9 mouse cellular contexts compared by ENCODE assay signal in genomic region chr2:7395935-7396334, GRCm38 (mm10).
A peak's percentile ranks its signal among the peaks of the same experiment; 100 is the strongest.
DNase-seq lines count a peak whose midpoint lies in the region; TF ChIP-seq lines count a peak whose summit lies in the region.
"Had no signal": no experiment of that assay in that cellular context is flagged by ENCODE, and none has a peak within 500 bp of the region (broad histone marks: within the 10 kb centered on the region; RNA-seq: fewer than 3 reads in every experiment).

No protein-coding gene starts in this region.

- TF ChIP-seq CTCF in left cerebral cortex, adult 2 months (IDR thresholded peaks at IDR 0.05), result no peak

- intact Hi-C loops in left cerebral cortex, adult 2 months (cut with DNase I), result loop anchor here (5.0 to 10.0 kb wide), 8 partner anchors 151 to 1239 kb away; no protein-coding TSS in a partner anchor

- peak overlapping the region; percentile 95 for H3K27ac ChIP-seq in left cerebral cortex, adult 2 months

- peak overlapping the region; percentile 53 for H3K4me3 ChIP-seq in left cerebral cortex, adult 2 months

- DNase-seq in cerebellum, adult 18-20 months, result peak; percentile 2 to 8
- DNase-seq in cerebellum, postnatal 4 days (ENCODE audit: low spot score in 2 of 2), result no peak
- peak; percentile 37 to 42 for DNase-seq in layer of hippocampus, postnatal 25 days (ENCODE audit: extremely low spot score in 1 of 2, low spot score in 1 of 2)
- no peak for DNase-seq in layer of hippocampus, adult 18-20 months (ENCODE audit: low spot score in 2 of 2)
- peak; percentile 27 to 57 for DNase-seq in left cerebral cortex, adult 2 months (ENCODE audit: extremely low spot score in 1 of 2, low spot score in 2 of 2)
- peak; percentile 63 to 74 for DNase-seq in right cerebral cortex, postnatal 10 days (ENCODE audit: low spot score in 2 of 2)
- no peak for DNase-seq in ovary, postnatal 10 days (ENCODE audit: low spot score)
- no peak for DNase-seq in gastrocnemius, adult 18-20 months (ENCODE audit: low spot score)
- DNase-seq: thymus, adult 2 months had no signal

Comparison
In these comparisons a context has a peak if more than half of its experiments do, and no peak if none do; other contexts are left out.
1. DNase-seq: peak in cerebellum, adult 18-20 months (2 of 2), layer of hippocampus, postnatal 25 days (2 of 2), left cerebral cortex, adult 2 months (2 of 2) and right cerebral cortex, postnatal 10 days (2 of 2); none in cerebellum, postnatal 4 days (0 of 2), layer of hippocampus, adult 18-20 months (0 of 2), ovary, postnatal 10 days (single experiment) and gastrocnemius, adult 18-20 months (single experiment).